Mouse (Mus musculus) bone marrow macrophage, adult 2 months (primary cell): ENCODE data around the gene Gm38431.

ENCODE experiments used
- CTCF ChIP-seq: IDR thresholded peaks from 2 replicates; pipeline ENCODE4 v1.5.1; 2012; ENCODE audit warnings: low read depth, mild to moderate bottlenecking, low read length, moderate library complexity
- POLR2A ChIP-seq: IDR thresholded peaks from 2 replicates; pipeline ENCODE4 v1.6.1; 2012; ENCODE audit warnings: mild to moderate bottlenecking, low read depth, low read length, borderline replicate concordance

- TF ChIP-seq POLR2A: no peak
- TF ChIP-seq CTCF: no peak
Measured at GRCm38 (mm10) chr9:21028560-21029110, 63.2 kb downstream of the Gm38431 start.
